Mouse (Mus musculus): ENCODE measurements at regions not wholly inside any gene's neighbourhood (a gene's known extent, or its start where the extent isn't known, plus 50 kb on each side); places are given as distances from the start of the nearest gene placed in this dataset.

DNA sequence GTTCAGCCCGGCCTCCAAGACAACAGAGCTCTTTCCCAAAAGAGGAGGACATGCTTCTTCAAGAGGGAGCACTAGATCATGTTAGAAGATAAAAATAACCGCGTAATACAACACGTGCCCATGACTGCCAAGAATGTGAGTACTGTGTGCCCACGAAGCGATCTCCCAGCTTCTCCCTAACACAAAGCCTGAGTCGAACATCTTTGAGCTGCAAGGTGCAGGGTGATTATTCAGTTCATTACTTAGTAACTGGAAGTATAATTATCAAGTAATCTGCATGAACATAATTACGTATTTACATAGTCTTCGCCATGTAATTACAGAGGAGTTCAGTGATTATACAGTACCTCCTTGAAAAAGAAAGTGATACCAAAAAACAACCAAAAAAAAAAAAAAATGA lies 269.7 kb downstream of the Efnb2 start:
- DNase-seq (ENCODE audit: low spot score in 2 of 2), result no peak

- no peak for DNase-seq (ENCODE audit: low spot score in 2 of 2)
These were observed 282.8 kb downstream of the Efnb2 start for GRCm38 (mm10) chr8:8378248-8378647.

GRCm38 (mm10) chr8:8376791-8377190 lies 284.3 kb downstream of the Efnb2 start:
- no peak for DNase-seq (ENCODE audit: low spot score in 2 of 2)

- no peak for DNase-seq (ENCODE audit: low spot score in 2 of 2)
These were observed 284.7 kb downstream of the Efnb2 start for GRCm38 (mm10) chr8:8376379-8376778.

- no peak for DNase-seq (ENCODE audit: low spot score in 2 of 2)
These were observed 293.7 kb downstream of the Efnb2 start for GRCm38 (mm10) chr8:8367282-8367871.

- no peak for DNase-seq (ENCODE audit: low spot score in 2 of 2)
These were observed 299.0 kb downstream of the Efnb2 start for GRCm38 (mm10) chr8:8361941-8362537.

DNA sequence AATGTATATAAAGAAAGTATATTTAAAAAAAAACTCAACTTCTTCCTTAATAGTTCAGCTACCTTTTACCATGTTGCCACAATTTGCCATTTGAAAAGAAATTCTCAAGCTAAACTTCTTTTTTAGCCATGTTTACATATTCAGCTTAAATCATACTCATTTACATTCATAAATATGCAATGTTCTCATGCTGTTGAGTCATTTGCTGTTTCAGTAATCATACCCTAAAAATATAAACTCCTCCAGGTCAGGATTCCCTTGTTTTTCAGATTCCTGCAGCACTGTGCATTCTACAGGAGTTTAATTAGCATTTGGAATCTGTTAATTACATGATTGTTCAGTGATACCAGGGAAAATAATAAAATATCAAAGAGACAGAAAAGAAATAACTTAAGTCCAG lies 300.5 kb downstream of the Efnb2 start:
- no peak for DNase-seq (ENCODE audit: low spot score in 2 of 2)

DNA sequence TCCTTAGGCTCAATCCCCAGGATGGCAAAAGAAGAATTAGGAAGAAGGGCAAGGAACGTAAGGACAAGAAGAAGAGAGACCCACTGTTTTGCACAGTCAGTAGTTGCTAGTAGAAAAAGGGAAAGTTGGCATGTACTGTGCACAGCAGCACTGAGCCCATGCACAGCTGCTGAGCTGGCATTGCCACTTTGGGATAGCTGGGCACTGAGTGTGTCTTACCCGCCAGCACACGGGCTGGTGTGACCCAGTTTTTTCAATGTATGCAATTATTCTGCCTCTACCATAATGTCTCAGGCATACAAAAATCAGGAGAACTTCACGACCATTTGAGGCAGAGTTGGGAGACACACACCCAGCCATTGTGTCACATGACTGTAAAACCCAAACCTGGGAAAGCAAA lies 306.1 kb downstream of the Efnb2 start:
- DNase-seq (ENCODE audit: low spot score in 2 of 2), result no peak

GRCm38 (mm10) chr8:8344661-8345060 lies 316.4 kb downstream of the Efnb2 start:
- no peak for DNase-seq (ENCODE audit: low spot score in 2 of 2)

DNA sequence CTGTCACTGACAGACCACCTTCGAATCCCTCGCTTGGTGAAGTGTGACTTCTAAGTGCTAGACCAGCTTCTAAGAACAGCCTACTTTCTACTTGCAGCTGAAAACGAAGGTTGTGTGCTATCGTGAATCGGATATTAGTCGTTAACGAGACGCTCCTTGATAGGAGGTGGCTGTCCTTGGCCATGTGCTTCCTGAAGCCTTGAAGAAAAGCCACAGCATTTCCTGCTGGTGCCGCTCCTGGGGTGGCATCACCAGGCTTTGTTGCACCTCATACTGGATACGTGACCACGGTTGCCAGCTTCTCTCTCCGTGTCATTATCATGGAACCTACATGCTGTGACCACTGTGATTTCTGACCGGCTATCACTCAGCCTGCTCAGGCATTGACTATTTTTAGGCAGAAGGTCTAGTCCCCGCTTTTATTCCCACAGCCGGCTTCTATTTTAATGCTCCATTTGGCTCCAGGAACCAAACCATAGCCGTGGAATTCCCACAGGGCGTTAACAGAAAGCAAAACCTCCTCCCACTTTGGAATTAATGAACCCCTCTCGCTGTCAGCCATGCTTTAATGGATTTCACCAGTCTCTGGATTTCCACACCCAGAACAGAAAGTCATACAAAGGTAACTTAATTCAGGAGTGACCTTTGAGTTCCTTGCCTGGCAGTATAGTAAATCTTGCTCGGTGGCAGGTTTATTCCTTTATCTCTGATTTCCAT lies 325.6 kb downstream of the Efnb2 start:
- DNase-seq (ENCODE audit: low spot score in 2 of 2), result no peak

DNA sequence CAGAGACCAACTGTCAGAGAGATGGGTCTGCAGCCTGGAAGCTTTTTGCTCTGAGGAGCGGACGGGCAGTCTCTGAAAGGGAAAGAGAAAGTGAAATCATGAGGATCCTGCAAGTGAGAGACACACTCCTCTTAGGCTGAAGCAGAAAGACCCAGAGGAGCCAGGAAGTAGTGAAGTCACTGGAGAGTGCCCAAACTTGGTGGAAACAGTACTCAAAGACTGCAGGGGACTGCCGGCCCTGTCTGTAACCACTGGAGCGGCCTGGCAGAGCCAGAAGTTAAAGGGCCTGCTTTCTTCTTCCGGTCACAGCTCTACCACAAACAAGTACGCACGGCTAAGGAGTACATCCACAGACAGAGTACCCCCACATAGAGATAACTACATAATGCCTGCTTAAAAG lies 326.5 kb downstream of the Efnb2 start:
- DNase-seq (ENCODE audit: low spot score in 2 of 2), result no peak

GRCm38 (mm10) chr8:8331249-8331648 lies 329.8 kb downstream of the Efnb2 start:
- DNase-seq (ENCODE audit: low spot score in 2 of 2), result no peak

DNA sequence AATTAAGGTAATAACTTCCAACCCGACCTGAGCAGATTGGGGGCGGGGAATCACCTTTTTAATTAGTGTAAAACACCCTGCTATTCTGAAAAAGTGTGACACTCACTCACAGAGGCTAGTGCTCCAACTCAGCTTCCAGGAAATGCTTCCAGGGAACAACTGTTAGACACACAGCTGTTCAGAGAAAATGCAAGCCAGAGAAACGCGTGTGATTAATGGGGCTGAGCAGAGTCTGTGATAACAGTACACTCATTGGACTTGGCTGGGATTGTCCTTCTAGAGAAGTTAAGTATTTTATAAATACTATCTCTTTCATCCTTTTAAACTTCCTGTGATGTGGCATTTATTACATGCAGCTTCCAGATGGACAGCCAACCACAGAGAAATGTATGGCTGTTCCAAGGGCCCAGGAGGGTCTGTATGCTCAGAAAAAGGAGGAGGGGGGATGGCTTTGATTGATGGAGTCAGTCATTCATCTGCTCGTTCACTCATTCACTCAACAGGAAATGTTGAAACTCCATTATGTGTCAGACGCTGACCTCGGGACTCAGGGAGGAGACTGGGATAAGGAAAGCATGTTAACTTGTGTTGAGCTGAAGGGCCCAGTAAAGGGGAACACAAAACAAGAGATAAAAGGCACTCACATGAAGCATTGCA lies 332.9 kb downstream of the Efnb2 start:
- no peak for DNase-seq (ENCODE audit: low spot score in 2 of 2)

DNA sequence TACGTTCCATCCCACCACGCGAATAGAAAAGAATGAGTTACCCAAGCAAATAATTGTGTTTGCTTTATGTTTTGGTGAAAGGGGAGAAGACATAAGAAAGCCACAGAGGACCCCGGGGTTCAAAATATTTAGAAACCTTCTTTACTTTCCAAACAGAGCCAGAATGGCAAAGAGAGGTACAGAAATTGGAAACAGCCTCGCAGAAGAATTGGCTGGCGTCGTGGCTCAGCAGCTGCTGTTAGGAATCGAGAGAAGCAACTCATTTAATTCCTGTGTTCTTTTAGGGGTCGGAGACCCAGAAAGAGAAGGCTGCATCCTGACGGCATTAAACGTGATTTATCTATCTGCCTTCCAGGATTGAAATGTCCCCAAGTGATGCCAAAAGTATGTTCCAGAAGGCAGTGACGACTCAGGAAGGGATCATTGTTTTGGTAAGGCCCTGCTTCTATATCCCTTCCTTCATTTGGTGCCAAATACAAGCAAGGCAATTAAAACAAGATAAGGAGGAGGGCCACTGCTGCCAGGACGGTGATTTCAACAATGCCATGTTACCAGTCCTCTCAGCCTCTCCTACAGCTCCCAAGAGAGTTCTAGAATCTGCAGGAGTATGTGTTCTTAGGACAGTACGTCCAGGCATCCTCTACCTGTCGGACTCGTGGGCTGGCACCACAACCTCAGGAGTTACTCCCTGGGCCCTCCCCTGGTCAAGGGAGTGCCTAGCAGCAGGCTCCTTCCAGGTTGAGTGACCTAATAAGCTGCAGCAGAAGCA lies 334.8 kb downstream of the Efnb2 start:
- DNase-seq (ENCODE audit: low spot score in 2 of 2), result no peak

- DNase-seq (ENCODE audit: low spot score in 2 of 2), result no peak
These were observed 335.6 kb downstream of the Efnb2 start for GRCm38 (mm10) chr8:8325420-8325819.

DNA sequence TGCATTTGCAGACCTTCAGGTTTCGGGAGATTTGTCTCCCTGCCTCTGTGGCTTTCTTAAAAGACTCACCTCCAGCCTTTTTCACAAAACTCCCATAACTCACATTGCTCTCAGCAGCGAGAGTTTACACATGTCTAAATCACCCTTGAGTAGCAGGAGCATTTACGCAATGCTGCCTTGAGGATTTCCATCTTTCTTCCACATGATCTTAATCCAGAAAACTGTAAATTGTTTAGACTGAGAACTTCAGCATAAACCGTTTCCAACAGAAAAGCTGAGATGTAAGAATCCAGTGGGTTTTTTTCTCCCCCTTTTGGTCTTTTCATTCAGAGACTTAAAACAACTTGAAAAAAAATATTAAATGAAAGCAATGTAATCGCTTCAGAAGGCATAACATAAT lies 336.5 kb downstream of the Efnb2 start:
- no peak for DNase-seq (ENCODE audit: low spot score in 2 of 2)

- no peak for DNase-seq (ENCODE audit: low spot score in 2 of 2)
These were observed 352.8 kb downstream of the Efnb2 start for GRCm38 (mm10) chr8:8308253-8308652.

DNA sequence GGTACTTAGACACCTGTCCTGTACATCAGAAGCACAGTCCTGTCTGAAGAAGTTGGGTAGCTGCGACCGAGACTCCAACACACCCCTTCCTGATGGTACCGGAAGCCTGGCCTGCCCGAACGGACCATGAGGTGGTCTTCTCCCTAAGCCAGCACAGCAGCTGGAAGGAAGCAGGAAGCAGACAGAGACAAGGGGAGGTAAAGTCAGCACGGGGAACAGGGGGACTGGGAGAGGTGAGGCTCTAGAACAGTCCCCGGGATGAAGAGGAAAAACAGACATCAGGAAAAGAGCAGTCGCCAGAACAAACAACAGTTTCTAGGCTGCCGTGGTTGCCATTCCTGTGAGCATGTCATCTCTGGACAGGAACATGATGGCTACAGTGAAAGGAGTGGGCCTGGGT lies 353.6 kb downstream of the Efnb2 start:
- no peak for DNase-seq (ENCODE audit: low spot score in 2 of 2)

DNA sequence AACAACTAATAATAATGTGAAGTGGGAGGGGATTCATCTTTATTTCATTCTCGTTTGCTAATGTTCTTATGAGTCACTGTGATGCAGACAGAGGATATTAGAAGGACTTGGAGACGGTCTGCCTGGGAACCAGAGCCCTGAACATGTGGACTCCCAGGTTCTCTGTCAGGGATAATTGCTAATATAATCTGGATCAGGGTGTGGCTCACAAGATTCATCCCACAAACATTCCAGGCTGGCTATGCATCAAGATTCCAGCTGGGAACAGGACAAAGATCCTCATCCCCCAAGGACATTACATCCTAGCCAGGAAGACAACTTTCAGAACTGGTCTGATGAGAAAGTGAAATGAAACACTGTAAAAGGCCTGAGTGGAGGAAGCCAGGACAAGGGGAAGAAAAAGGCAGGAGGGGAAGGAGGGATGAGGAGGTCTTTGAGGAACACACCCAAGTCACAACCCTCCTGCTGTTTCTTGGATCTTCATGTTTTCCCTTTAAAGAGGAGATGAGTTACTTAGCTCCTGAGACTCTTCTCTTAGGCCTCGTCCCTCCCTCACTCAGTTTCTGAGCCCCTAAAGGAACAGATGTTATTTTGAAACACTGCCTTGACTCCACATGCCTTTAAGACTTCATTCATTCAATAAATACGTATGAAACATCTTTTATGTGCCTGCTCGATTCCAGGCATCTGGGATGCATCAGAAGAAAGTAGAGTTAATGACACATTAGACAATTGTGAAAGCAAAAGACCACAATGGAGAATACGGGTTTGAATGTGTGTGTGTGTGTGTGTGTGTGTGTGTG lies 360.9 kb downstream of the Efnb2 start:
- no peak for DNase-seq (ENCODE audit: low spot score in 2 of 2)

GRCm38 (mm10) chr8:8292577-8293247 lies 368.3 kb downstream of the Efnb2 start:
- no peak for DNase-seq (ENCODE audit: low spot score in 2 of 2)

DNA sequence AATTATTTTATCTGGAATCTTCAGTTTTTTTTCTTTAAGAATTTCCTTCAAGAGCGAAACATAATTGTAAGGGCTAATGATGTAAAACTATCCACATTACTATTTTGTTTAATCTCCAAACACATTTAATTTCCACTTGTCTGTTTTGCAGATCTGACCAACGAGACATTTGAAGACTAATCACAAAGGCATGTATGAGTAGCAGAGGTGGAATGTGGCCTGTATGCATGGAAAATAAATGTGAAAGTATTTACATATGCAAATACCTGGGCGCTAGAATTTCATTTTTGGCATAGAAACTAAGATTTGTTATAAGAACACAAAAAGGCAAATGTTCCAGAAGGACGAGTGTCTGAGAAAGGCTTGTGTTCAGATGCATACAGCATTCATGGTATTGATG lies 375.2 kb downstream of the Efnb2 start:
- no peak for DNase-seq (ENCODE audit: low spot score in 2 of 2)
